Mouse (Mus musculus): ENCODE measurements around the gene Clint1.

Gene Clint1

DNA sequence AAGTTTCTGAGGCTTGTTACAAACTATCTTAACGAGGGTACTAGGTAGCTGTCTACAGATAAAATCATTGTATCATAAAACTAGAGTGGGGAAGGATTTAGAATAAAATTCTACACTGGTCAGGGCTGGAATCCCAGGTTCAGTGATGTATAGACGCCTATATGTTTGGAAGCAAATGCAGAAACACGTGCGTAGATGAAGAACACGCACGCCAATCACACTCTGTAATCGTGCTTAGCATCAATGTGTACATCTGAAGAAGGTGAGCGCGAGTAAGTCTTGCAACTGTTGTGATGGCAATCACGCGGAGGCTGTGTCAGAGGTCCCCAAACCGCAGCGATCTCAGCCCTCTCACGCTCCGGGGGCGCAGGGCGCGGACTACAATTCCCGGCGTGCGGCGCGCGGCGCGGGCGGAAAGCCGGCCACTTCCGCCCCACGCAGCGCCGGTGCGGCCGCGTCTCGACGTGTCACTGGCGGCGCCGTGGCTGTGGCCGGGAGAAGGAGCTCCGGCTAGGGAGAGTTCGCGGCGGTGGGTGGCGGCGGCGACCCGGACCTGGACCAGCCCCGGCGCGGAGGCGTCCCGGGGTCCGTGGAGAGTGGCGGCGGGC lies at the start of gene Clint1:
Gene Clint1 (plus strand): TSS at position 536 of the 608 bp plus-strand sequence.
- peak; percentile 87 to 92 for DNase-seq

DNA sequence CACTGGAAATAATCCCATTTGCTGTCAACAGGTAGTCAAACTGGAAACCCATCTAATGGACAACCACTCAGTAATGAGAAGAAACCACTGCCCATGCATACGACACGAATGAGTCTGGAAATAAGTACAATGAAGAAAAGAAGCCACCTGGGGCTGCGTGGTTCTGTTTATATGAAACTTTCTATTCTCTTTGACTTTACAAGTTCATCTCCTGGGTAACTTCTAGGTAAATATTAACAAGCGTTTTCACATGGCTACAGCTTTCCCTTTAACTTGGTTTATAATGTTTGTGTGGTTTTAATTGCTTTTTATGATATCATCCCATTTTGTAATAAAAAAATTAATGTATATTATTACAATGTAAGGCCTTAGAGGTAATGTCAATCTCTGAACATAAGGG lies 47.8 kb upstream of the Clint1 start:
- no peak for DNase-seq

DNA sequence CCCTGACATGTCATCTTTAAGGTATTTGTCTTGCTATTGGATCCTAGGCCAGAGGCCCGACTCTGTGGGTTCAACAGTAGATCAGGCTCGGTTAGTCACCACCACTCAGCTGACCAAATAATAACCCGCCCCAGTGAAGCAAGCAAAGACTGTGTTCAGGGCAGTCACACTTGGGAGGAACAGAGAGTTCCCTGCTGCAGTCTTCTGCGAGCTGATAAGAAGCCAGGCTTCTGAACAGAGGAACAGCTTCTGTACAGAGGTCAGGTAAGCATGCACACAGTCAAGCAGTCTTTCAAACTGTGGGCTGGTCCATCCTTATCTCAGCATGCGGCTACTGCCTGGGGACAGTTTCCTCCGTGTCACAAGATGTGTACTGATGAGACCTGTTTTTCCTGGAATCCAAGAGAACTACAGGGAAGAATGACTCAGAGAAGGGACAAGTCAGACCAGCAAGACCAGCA lies 46.5 kb upstream of the Clint1 start:
- DNase-seq = no peak

DNA sequence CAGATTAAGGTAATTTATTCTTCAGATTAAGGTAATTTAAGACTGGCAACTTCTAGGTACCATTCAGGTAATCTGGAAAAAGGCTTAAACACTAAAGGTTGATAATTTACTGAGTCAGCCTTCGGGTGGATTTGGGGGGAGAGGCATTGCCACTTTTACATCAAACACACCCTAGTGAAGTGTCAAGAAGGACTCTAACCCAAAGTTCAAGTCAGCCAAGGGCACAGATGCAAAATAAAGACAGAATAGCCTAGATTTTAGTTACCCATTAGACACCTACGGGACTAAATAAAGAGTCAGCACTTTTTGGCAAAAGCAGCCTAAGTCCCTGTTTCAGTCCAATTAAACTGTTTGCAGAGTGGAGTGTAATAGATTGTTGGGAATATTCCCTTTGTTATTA lies 46.0 kb upstream of the Clint1 start:
- DNase-seq = no peak

DNA sequence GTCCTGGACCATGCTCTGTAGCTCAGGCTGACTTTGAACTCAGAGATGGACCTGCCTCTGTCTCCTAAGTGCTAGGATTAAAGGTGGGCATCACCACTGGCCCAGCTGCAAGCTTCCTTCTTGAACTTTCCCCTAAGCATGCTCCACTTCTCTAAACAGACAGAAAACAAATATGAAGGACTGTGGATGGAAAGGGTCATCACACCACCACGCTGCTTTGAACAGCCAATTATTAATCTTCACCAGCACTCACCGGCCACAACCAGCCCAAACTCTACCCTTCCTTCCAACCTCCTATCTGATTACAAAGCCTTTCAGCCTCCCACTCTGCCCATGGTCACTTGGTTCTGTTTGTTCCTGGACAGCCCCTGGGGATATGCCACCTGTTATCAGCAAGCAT lies 45.6 kb upstream of the Clint1 start:
- DNase-seq = no peak

DNA sequence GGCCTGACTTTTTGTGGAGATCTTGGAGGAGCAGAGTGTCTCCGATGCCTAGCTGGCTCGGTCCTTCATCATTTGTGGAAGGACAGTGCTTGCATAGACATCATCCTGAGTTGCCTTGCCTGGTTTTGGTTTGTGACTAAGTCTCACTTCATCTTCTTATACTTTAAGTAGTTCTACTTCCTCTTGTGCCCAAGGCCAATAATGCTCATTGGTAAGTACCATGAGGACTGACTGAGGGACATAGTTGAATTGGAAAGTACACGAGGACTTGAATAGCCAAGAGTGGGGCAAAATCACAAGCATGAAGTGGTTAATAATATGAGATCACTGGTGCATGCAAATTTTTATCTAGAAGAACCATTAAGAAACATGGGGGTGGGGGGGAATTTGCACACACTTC lies 45.0 kb upstream of the Clint1 start:
- DNase-seq = no peak

DNA sequence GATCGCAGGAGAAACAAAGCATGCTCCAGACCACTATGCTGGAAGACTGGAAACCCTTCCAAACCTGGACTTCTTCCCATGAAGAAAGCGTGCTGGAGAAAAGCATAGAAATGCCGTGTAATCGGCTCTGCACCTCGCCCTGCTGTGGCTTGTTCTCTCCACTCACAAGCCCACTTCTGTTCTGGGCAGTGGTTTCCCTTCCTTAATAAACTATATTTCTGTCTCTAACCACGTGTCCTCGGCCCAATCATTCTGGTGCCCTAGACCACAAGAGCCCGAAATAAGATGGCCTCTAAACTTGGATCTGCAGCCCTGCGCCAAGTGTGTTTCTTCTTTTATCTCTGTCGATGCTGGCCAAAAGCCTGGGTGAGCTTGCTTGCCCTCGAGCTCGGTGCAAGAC lies 44.0 kb upstream of the Clint1 start:
- no peak for DNase-seq

DNA sequence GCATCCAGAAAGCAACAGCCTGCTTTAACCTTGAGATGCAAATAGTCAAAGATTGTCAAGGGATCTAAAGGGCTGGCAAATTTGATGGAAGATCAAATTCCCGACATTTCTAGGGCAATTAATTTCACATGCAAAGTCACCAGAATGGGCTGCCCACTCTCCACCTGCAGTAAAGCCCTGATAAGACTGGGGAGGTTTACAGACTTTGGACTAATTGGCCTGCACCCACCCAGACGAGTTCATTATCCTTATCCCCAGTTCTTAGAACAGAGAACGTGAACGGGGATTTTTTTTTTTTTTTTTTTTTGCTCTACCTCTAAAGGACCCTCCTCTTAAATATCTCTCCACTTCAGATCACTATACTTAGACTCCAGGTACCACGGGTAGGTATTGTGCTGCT lies 42.4 kb upstream of the Clint1 start:
- DNase-seq = no peak

DNA sequence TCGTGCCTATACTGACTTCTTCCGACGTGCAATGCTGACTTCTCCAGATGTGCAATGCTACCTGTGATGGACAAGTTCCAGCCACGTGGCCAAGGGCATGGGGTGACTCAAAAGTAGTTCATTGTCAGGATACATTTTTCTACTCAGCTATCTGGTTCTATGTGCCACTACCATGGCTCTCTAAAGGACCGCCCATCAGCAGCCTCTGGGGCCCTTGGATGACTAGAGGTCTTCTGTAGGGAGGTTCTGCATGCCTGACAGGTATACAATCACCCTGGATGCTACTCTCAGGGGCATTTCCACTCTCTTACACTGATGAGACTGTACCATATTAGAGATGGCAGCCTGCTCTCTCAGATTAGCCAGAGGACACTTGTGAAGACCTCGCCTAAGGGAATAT lies 41.8 kb upstream of the Clint1 start:
- DNase-seq = no peak

DNA sequence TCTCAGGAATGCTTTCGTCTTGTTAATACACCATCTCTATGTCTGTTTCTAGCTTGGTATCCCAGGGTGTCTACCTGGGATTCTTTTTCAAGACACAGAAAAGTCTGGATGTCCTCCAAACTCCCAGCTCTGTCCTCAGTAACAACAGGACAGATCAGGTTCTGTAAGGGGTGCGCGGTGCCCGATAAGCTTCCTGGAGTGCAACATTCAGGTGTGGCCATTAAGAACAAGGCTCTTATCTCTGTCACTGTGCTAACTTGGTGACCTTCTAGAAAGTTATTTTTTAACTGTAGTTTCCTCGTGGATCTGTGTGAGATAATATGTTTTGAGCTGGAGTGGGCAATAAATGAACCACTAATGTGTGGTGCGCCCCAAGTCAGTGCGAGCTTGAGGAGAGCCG lies 41.0 kb upstream of the Clint1 start:
- DNase-seq = no peak

DNA sequence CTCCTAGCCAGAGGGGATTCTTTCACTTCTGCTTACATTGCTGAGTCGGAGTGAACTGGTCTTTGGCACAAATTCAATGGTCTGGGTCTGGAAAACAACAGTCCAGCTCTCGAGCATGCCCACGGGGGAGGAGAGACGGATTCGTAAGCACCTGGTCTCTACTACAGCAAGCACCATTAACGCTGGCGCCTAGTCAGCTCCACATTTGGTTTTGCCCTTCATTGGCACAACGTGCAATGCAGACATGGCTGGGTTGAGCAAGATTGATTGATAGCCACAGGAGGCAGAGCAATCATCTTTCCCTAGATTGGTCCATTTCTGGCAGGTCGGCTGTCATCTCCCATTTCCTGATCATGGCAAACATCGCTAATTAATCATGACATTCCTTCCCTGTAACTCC lies 36.2 kb upstream of the Clint1 start:
- DNase-seq = no peak

DNA sequence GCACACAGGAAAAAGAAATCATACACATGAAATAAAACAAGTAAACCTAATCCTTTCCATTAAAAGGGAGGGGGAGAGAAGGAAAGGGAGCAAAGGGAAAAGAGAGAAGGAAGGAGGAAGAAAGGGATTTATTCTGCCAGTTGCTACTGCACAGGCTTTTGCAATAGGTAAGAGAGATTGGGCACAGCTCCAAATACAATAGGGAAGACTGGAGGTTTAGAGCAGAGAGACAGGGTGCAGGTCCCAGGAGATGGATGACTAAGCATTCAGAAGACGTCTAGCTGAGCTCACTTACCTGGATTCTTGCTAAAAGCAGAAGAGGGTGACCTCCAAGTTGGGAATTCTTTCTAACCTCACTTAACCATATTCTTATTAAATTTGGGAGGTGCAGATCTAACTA lies 35.1 kb upstream of the Clint1 start:
- no peak for DNase-seq

DNA sequence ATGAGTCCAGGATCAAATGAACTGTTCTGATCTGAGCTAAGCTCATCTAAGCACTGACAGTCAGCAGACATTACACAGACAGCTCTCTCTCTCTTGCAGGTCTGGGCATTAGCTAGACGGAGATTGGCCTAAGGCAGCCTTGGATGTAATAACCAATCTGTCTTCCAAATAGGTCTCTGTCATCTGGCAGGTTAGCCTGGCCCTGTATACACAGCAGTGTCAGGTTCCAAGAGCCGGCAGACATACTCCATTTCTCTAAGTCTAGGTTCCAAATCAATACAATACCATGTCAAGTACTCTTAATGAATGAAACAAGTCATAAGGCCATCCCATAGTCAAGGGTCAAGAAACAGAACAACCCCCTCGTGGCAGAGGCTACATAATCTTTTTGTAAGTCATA lies 33.9 kb upstream of the Clint1 start:
- DNase-seq = no peak

DNA sequence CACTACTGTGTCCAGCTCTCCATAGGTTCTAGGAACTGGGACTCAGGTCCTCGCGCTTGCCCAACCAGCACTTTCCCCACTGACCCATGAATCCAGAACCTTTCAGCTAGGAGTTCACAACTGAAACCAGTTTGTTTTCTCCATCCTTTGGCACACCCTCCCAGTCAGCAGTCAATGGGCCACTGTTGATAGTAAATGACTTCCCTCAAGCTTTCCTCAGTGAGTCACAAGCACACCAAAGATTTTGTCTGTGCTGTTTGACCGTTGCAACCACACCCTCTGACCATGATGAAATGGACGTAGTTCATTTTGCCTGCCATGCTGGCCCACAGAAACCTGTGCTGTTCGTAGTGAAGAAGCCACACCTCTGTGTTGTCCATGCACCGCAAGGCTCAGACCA lies 30.9 kb upstream of the Clint1 start:
- DNase-seq = no peak

DNA sequence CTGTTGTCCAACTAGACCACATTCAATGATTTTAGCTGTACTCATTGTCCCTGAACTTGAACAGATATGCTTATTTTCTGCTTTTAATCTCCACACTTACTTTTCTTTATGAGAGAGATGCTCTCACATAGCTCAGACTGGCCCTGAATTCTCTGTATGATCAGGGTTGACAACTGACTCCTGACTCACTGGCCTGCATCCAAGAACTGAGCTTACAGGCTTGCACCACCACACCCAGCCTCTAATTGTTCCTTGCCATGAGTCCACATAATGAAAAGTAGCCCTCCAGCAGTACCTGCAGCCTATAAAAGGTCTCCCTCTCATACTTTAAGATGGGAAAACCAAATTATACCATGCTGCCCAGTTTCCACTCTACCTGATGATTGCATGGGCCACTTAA lies 21.7 kb upstream of the Clint1 start:
- no peak for DNase-seq

DNA sequence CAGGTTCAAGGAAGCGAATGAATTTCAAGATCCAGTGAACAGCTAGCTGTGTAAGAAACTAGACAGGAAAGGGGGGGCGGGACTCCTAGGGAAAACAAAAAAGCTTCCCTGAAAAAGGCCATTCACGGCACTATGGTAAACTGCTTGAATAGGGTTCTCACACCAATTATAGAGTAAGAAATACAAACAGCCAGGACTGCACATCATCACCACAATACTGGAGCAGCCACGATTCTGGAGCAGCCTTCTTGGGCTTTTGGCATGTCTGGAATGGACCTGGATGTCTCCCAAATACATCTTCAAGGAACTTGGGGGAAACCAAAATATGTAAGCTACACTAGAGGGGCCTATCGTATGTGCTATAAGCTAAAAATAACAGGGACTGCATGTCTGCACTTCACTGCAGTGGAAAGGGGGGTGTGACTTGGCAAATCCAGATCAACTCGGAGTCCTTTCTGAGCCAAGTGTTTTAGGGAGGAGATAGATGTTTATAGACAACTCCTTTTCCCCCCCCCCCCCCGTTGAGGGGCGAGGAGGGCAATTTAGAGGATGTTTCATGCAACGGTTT lies 21.0 kb upstream of the Clint1 start:
- DNase-seq = no peak

DNA sequence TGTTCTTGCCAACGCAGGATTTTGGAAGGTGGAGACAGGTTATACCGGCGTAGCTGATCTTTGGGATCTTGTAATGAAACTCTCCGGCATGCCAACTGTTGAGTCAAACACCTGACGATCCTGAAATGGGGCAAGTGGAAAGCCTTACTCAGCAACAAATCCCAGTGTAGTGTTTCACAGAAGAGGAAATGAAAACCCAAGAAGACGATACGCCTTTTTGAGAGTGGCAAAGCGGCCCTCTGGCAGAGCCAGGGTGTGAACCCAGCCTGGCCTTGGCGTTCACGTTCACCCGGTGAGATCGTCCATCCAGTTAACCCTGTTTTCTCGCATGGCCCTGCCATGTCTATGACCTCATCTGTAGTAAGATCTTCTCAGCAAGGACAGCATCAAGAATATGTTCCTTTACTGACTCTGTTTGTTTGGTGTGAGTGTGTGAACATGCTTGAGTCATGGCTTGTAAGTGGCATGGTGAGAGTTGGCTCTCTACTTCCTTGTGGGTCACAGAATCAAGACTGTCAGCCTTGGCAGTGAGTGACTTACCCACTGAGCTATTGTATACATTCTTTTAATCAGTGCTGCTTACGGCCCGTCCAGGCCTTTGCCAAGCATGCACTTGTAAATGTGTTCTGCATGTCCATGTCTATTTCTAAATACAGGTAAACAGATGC lies 20.2 kb upstream of the Clint1 start:
- no peak for DNase-seq

DNA sequence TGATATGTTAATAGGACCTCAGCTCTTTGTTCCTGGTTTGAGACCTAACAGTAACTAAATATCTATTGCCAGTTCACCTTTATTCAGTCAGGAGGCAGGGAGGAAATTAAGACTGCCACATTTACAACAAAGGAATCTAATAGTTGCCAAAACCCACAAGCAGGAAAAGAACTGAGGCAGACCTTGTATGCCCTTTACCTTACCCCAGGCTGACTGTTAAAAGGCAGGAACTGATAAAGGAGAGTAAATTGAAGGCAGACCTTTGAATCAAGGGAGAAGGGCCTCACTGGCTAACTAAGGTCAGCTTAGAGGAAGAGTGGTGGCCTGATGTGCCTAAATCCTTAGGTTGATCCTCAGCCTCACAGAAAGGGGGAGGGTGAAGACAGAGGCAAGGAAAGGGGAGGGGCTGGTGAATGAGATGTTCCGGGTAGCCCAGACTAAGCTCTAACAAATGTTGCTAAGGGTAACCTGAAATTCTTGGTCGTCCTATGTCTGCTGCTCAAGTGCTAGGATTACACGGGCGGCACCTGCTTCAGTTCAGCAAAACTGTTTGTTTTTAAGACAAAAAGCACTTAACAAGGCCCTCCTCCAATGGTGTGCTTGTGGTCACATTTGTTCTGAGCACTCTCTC lies 16.1 kb upstream of the Clint1 start:
- no peak for DNase-seq

DNA sequence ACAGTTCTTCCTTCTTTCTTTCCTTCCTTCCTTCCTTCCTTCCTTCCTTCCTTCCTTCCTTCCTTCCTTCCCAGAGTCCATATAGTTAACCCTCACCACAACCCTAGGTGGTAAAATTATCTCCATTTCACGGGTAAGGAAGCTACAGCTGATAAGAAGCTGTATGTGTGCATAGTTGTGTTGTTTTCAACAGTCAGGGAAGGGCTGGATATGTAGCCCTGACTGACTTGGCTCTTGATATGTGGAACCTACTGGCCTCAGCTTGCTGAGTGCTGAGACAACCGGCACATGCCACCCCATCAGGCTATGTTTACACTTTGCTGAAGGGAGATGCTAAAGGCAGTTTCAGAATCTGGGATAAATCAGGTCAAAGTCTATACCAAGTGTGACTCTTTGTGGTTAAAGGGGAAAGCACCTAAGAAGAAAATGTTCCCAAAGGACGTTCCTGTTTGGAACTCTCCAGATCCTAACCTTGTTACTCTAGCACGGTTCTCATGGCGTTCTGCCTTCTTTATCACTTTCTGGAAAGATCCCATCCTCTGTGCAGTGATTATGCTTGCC lies 14.5 kb upstream of the Clint1 start:
- DNase-seq = no peak

DNA sequence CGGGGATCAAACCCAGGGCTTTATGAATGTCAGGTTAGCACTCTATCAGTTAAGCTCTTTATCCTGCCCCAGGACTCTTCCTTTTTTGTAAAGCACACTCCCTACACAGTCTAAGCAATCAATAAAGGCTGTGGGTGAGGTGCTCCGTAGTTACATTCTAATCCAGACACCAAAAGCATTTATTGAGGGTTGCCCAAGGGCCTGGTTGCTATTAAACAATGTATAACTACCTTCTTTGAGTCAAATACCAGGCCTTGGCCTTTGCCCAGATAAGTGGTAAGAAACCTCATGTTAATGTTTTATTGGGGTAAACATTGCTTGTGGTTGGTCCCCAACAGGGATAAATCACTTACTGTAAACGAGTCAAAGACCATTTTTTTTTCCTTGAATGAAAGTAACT lies 13.4 kb upstream of the Clint1 start:
- no peak for DNase-seq

DNA sequence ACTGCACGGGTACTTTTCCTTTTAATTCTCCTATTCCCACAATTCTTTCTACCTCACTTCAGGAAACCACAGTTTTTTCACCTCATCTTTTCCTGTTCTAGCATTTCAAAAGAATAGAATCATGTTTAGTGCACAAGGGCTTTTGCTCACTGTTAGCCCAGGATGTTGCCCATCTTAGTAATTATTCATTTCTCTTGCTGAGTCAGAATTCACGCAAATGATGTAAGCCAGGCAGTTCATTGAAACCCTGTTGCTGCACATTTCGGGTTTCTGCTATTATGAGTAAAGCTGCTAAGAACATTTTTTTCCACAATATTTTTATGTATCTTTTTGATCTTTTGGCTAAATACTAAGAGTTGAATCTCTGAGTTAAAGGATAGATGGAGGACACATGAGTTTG lies 11.5 kb upstream of the Clint1 start:
- DNase-seq = no peak

DNA sequence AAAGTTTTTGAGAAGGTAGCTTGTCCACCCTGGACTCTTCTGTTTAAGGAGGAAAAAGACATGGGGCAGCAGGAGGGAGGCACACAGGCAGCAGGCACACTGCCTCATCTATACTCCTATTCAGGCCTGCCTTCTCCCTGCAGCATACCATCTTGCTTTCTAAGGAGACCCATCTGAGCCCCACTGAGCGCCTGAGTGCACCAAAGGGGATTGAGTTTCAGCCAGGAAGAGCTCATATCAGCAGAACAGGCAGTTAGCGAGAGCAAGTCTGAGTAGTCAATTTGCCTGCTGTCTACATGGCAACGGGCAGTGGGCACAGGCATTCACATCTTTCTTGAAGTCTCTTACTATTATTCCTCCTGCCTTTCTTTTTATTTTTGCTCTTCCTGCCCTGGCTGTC lies 5.8 kb upstream of the Clint1 start:
- no peak for DNase-seq

DNA sequence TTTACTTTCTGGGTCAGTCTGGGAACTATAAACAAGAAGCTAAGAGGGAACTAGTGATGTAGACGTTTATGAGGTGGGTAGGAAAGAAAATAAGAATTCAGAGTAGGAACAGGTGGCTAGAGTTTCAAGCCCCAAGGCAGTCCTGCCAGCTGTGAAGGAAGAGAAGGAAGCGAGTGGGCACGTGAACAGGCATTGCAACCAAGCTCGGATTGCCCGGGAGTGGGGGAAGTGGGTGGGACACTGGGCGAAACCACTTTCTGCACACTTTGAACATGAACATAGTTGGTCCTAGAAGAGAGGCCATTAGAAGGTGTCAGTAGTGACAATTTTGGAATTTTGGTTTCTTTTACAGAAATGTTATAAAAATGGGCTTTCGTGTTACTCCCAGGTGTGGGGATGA lies 4.3 kb upstream of the Clint1 start:
- DNase-seq = no peak

DNA sequence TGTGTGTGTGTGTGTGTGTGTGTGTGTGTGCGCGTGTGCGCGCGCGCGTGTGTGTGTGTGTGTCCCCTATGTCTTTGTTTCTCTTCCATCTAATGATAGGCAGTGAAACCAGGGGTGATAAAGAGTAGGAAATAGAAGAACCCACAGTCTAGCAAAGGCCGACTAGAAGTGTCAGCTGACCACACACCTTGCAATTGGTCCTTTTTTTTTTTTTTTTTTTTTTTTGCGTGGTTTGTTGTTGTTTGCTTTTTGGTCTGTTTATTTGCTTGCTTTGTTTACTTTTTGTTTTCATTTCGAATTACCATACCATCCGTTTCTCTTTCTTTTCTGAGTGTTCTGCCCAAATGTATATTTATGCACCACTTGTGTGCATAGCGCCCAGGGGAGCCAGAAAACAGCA lies 3.6 kb upstream of the Clint1 start:
- no peak for DNase-seq
